Mouse (Mus musculus): ENCODE results near the gene Ibsp. TPM values are rescaled to one million over a fixed set of nuclear protein-coding genes. Genes with fewer than 3 reads are reported as not detected.

Gene Ibsp
- polyA plus RNA-seq, 1 experiment from 2014 or later: not detected

DNA sequence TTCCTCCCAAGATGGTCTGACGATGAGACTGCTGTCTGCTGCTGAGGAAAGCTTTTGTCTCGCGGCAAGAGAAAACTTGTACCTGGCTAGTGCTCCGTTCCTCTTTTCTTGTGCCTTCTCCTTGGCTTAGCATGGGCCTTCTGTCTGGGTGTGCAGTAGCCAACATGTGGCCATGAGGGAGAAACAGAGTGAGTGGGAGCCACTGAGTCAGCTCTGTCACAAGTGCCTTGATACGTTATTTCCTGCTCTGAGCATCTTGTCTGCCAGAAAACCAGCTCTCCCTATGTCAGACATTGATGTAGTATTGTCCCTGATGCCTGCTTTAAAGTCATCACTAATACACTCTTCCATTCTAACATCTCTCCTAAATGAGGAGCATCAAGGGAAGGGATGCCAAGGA lies 40.0 kb downstream of the Ibsp start:
- TF ChIP-seq CTCF (IDR thresholded peaks at IDR 0.05; ENCODE audit: low read depth): no peak
- H3K9ac ChIP-seq (ENCODE audit: low read depth, low read length): no peak overlapping the region
- H3K27me3 ChIP-seq (ENCODE audit: insufficient read depth, low read length): no peaks in the 10 kb centered on the region
- ATAC-seq (replicated peaks; ENCODE audit: low FRiP score, low read depth) (no peak), DNase-seq (ENCODE audit: low spot score) (no peak)
- no peak overlapping the region for H3K4me3 ChIP-seq (replicated peaks; ENCODE audit: low read depth, low read length)
- no peak overlapping the region for H3K4me2 ChIP-seq (ENCODE audit: low read length)
- no peaks in the 10 kb centered on the region for H3K4me1 ChIP-seq (replicated peaks; ENCODE audit: insufficient read depth, low read length)
- no peaks in the 10 kb centered on the region for H3K9me3 ChIP-seq (replicated peaks; ENCODE audit: low read length)
- 84% methylated on average over 5 of the region's 5 CpGs for WGBS
- no peak overlapping the region for H3K27ac ChIP-seq
- no peaks in the 10 kb centered on the region for H3K36me3 ChIP-seq (ENCODE audit: insufficient read depth, low read length)

- no peaks in the 10 kb centered on the region for H3K36me3 ChIP-seq (ENCODE audit: insufficient read depth, low read length)
- peak; percentile 83 for TF ChIP-seq CTCF (IDR thresholded peaks at IDR 0.05; ENCODE audit: low read depth)
- no peaks in the 10 kb centered on the region for H3K27me3 ChIP-seq (ENCODE audit: insufficient read depth, low read length)
- H3K9me3 ChIP-seq (replicated peaks; ENCODE audit: low read length): no peaks in the 10 kb centered on the region
- 19% methylated on average over 14 of the region's 14 CpGs for WGBS
- DNase-seq (ENCODE audit: low spot score) (peak; percentile 80), ATAC-seq (replicated peaks; ENCODE audit: low FRiP score, low read depth) (peak; percentile 54; the same call in 1 of the 2 replicates)
- H3K4me2 ChIP-seq (ENCODE audit: low read length): 0 out of 2 replicates have a peak overlapping the region, but pooled peaks have one; percentile 6
- no peak overlapping the region for H3K9ac ChIP-seq (ENCODE audit: low read depth, low read length)
- H3K4me3 ChIP-seq (replicated peaks; ENCODE audit: low read depth, low read length): no peak overlapping the region
- H3K27ac ChIP-seq: no peak overlapping the region
- H3K4me1 ChIP-seq (replicated peaks; ENCODE audit: insufficient read depth, low read length): no peaks in the 10 kb centered on the region
These were observed 40.9 kb downstream of the Ibsp start for GRCm38 (mm10) chr5:104339706-104340512.

DNA sequence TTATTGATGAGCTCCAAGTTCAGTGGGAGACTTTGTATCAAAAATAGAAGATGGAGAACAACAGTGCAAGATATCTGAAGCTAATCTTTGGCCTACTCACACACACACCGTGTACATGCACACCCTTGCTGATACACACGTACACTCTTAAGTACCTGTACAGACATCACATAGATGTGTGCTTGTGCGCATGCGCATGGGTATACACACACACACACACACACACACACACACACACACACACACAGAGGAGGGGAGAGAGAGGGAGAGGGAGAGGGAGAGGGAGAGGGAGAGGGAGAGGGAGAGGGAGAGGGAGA lies 41.5 kb downstream of the Ibsp start:
- WGBS: 90% methylated on average over 4 of the region's 4 CpGs
- Histone ChIP-seq H3K4me1 (replicated peaks; ENCODE audit: insufficient read depth, low read length) (no peaks in the 10 kb centered on the region), H3K9ac (ENCODE audit: low read depth, low read length) (no peak overlapping the region), H3K4me2 (ENCODE audit: low read length) (no peak overlapping the region), H3K9me3 (replicated peaks; ENCODE audit: low read length) (no peaks in the 10 kb centered on the region), H3K4me3 (replicated peaks; ENCODE audit: low read depth, low read length) (no peak overlapping the region), H3K27me3 (ENCODE audit: insufficient read depth, low read length) (no peaks in the 10 kb centered on the region), H3K36me3 (ENCODE audit: insufficient read depth, low read length) (no peaks in the 10 kb centered on the region), H3K27ac (no peak overlapping the region)
- ATAC-seq (replicated peaks; ENCODE audit: low FRiP score, low read depth) (no peak), DNase-seq (ENCODE audit: low spot score) (no peak)
- TF ChIP-seq CTCF (IDR thresholded peaks at IDR 0.05; ENCODE audit: low read depth): no peak

DNA sequence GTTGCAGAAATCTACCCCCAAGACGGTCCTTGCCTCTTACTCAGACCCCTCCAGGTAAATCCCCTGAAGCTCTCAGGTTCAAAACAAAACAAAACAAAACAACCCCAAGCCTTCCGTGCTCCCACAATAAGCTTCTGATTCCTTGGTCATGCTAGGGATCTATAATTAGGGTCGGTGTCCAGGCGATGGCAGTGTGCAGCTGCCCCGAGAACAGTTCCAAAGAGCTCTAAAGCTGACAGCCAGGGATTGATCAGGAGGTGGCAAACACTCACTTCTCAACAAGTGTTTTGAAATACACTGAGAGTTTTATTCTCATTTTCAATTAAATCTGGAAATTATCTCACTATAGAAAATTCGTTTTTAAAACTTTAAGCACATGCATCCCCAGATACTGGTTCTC lies 43.9 kb downstream of the Ibsp start:
- Histone ChIP-seq H3K9ac (ENCODE audit: low read depth, low read length) (no peak overlapping the region), H3K36me3 (ENCODE audit: insufficient read depth, low read length) (no peaks in the 10 kb centered on the region), H3K4me2 (ENCODE audit: low read length) (no peak overlapping the region), H3K4me3 (replicated peaks; ENCODE audit: low read depth, low read length) (no peak overlapping the region), H3K4me1 (replicated peaks; ENCODE audit: insufficient read depth, low read length) (no peaks in the 10 kb centered on the region), H3K27me3 (ENCODE audit: insufficient read depth, low read length) (no peaks in the 10 kb centered on the region), H3K27ac (no peak overlapping the region), H3K9me3 (replicated peaks; ENCODE audit: low read length) (no peaks in the 10 kb centered on the region)
- ATAC-seq (replicated peaks; ENCODE audit: low FRiP score, low read depth): no peak
- WGBS: 44% methylated on average over 6 of the region's 6 CpGs
- no peak for DNase-seq (ENCODE audit: low spot score)
- TF ChIP-seq CTCF (IDR thresholded peaks at IDR 0.05; ENCODE audit: low read depth): peak; percentile 55

DNA sequence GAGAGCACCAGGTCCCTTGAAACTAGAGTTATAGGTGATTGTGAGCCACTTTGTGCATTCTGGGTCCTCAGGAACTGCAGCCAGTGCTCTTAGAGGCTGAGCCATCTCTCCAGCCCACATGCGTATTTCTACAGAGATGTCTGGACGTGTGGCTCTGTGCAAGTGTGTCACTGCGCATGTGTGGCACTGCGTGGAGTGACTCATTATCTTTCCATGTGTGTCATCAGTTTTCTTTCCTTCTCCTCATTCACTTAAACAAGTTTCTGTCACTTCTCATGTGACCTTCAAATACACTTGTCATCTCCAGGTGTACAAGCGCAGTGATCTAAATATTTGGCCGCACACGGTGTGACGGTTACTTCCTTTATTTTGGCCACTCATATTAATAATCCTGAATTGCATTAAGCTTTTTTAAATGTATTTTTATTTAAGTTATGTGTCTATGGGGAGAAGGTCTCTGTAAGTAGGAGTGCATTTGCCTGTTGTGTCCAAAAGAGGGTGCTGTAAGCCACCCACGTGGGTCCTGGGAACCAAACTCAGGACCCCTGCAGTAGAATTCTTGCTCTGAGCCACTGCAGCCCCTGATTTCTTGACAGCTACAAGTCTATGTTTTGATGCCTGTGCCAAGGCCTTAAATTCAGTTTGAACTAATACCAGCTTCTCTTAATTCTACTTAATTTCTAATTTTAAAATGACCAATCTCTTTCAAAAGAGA lies 45.7 kb downstream of the Ibsp start:
- Histone ChIP-seq H3K9me3 (replicated peaks; ENCODE audit: low read length) (no peaks in the 10 kb centered on the region), H3K27ac (no peak overlapping the region), H3K4me3 (replicated peaks; ENCODE audit: low read depth, low read length) (no peak overlapping the region), H3K4me1 (replicated peaks; ENCODE audit: insufficient read depth, low read length) (no peaks in the 10 kb centered on the region), H3K4me2 (ENCODE audit: low read length) (no peak overlapping the region), H3K27me3 (ENCODE audit: insufficient read depth, low read length) (no peaks in the 10 kb centered on the region), H3K9ac (ENCODE audit: low read depth, low read length) (no peak overlapping the region), H3K36me3 (ENCODE audit: insufficient read depth, low read length) (no peaks in the 10 kb centered on the region)
- WGBS: 74% methylated on average over 9 of the region's 9 CpGs
- DNase-seq (ENCODE audit: low spot score) (peak; percentile 64), ATAC-seq (replicated peaks; ENCODE audit: low FRiP score, low read depth) (no peak)
- TF ChIP-seq CTCF (IDR thresholded peaks at IDR 0.05; ENCODE audit: low read depth): peak; percentile 70

DNA sequence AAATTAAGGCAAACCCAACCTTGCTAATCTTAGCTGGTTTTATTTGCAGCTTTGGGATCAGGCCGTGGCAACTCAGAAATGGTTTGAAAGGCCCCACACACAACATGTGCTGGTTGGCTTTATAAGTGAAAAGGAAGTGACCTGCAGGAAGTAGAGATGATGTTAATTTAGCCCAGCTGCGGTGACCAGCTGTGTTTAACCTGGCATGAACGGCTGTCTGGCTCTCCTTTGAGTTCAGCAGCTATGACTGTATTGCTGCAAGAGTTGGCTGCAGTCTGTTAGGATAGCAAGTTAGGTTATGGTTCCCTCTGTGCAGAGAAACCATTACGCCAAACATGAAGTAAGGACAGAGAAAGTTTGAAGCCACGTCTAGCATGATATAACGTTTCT lies 46.3 kb downstream of the Ibsp start:
- TF ChIP-seq CTCF (IDR thresholded peaks at IDR 0.05; ENCODE audit: low read depth): no peak
- Histone ChIP-seq H3K9me3 (replicated peaks; ENCODE audit: low read length) (no peaks in the 10 kb centered on the region), H3K4me2 (ENCODE audit: low read length) (no peak overlapping the region), H3K4me1 (replicated peaks; ENCODE audit: insufficient read depth, low read length) (no peaks in the 10 kb centered on the region), H3K4me3 (replicated peaks; ENCODE audit: low read depth, low read length) (no peak overlapping the region), H3K9ac (ENCODE audit: low read depth, low read length) (no peak overlapping the region), H3K27me3 (ENCODE audit: insufficient read depth, low read length) (no peaks in the 10 kb centered on the region), H3K36me3 (ENCODE audit: insufficient read depth, low read length) (no peaks in the 10 kb centered on the region), H3K27ac (no peak overlapping the region)
- ATAC-seq (replicated peaks; ENCODE audit: low FRiP score, low read depth) (no peak), DNase-seq (ENCODE audit: low spot score) (no peak)
- WGBS: 74% methylated on average over 6 of the region's 6 CpGs

Measured in kidney, postnatal 0 days (tissue).